Mouse (Mus musculus): ENCODE results near the gene Eef2. TPM values are rescaled to one million over a fixed set of nuclear protein-coding genes. Genes with fewer than 3 reads are reported as not detected.

Eef2 gene
- polyA plus RNA-seq (2014; fragmentation: Illumina TruSeq; extraction: RNeasy Lipid Tissue Mini Kit (QIAGEN cat#74804); ENCODE audit: low read depth, low replicate concordance) = 12.4 TPM

DNA sequence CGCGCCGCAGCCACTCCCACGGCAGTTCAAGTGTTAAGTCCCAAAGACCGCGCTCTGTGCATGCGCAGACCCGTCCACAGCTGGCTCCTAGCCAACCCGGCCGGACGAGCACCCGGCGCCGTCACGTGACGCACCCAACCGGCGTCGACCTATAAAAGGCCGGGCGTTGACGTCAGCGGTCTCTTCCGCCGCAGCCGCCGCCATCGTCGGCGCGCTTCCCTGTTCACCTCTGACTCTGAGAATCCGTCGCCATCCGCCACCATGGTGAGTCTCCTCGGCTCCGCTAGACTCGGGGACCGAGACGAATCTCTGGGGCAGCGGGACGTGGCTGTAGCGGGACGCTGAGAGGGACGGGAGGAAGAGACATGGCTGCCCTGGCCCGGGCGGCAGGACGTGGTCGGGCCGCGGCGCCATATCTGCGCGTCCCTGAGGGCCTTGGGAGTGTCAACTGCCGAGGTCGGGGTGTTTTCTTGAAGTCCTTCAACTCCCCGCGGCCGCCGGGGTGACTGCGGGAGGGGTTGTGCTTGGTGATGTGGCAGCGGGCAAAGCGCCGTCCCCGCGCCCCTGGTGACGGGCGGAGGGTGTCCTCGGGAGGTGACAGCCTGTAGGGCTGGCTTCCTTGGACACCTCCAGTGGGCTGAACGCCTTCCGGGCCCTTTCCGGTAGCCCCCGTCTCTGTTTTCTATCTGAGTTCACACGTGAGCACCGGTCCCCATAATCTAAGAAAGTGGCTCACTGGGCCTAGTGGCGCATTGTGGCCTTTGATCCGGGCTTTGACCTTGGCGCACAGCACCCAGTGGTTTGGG is at the start of gene Eef2:
Gene Eef2 (plus strand): TSS at position 166 of the 806 bp plus-strand sequence.

DNA sequence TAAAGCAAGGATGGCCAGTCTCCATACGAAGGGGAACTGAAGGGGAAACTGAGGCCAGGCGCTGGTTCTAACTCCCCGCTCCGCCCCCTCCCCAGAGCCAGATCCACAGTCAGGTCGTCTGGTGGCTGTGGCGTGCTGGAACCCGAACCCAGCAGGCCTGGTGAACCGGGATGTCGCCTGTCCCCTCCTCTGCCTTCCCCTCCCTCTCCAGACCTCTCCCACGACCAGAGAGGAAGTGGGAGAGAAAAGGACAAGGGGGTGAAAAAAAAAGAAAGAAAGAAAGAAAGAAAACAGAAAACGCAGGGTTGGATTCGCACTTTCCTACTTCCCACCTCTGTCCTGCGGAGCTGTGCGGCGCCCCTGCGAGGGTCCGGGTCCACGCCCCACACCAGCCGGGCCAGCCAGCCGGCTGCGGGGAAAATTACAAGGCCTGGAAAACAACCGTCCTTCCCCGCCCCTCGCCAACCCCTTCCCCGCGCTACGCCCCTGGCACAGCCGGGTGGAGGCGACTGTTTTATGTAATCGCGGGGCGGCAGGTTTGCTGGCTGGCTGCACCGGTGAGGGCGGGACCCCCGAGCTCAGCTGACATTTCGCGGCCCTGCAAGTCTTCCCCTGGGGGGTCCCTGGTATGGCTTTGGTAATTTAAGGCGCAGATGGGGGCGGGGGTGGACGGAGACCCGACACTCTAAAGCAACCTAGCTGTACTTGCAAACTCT is 41.3 kb upstream of the Eef2 start, which contains the start of gene Zbtb7a:
Gene Zbtb7a (plus strand): TSS at position 255 of the 716 bp plus-strand sequence.

DNA sequence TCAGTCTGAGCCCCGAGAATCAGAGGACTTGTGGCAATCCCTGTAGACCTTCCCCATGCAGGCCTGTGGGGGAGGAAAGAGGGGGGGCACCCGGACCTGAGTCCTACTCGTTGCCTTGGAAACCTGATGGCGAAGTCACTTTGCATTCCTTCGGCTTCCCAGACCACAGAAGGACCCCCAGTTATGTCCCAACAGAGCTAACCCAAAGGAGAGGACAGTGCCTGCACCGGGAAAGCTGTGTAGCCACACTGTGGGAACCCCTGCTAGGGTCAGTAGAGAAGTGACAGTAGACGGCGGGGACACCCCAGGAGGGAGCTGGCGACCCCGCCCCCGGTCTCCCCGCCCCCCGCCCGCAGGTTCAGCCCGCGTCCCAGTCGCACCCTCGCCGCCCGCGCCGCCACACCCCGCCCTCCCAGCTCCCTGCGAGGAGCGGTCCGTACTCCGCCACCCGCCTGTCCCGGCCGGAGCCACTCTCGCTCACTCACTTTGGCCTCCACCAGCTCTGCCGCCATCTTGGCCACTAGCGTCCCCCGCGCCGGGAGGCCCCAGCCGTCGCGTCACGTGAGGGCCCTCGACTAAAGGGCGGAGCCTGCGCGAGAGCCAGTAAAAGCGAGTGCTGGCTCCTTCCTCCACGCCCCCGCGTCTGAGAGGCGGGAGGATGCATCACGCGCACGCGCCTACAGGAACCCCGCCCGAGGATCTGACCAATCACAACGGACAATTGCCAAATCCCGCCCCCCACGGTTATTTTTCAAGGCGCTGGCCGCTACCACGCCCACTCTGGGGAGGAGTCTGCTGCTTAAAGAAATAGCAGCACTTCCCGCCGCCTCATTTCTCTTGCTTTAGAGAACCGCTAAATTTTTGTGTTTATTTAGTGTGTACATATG is 9.0 kb upstream of the Eef2 start, which contains the start of gene Pias4:
Gene Pias4 (minus strand): TSS at position 724 of the 887 bp plus-strand sequence.

DNA sequence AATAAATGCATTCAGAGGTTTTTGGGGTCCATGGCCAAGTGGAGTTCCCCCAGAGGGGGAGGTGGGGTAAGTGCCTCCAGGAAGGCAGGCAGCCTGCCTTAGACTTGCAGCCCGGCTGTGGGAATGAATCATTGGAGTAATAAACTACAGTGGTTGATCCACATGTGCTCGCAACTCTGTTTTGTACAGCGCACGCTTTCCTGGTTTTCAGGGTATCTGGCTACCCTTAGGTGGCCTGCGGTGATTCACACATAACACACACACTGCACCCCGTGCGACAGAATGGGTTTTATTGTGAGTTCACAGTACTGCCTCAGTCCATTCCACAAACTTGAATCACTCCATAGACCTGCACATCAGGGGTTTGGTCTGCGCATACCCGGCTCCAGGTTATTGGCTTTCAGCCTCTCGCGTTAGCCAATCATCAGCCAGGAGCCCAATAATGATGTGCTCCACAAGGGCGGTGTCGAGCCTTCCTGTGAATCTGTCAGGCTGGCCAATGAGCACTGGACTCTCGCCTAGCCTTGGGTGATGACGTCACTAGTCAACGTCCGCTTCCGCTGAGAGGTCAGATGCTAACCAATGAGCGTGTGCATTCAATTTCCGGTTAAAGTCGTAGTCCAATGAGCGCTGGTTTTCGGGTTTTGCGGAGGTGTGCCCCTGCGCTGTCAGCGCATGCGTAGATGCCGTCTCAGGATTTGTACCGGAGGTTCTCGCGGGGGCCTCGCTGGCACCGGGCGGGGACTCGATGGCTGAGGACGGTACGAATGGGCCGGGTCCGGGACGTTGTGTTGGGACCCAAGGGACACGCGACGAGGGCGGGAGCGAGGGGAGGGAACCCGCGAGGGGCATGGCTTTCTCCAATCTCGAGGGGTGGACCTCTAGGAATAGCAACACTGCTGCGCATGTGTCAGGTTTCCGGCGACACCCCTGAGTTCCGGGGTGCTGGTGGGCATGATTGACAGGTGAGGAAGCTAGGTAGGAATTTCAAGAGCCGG is 6.2 kb downstream of the Eef2 start, which contains the start of gene Dapk3:
Gene Dapk3 (plus strand): TSS at position 670 of the 998 bp plus-strand sequence.

DNA sequence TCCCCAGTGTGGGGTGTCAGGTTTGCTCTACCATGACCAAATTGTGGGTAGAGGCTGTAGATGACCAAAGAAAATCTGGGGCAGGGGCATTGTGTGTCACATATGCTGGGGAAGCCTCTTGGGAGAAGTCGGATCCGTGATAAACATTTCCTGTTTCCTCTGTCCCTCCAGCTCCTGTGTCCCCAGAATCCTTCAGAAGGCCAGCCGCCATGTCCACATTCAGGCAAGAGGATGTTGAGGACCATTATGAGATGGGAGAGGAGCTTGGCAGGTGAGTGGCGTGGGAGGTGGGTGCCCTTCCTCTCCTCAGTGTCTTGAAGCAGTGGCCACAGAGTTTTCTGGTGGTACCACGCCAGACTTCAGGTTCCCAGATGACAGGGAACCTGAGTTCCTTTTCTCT is 7.4 kb downstream of the Eef2 start, which contains the start of gene 4930442H23Rik:
Gene 4930442H23Rik (minus strand): TSS at position 45 of the 400 bp plus-strand sequence.

DNA sequence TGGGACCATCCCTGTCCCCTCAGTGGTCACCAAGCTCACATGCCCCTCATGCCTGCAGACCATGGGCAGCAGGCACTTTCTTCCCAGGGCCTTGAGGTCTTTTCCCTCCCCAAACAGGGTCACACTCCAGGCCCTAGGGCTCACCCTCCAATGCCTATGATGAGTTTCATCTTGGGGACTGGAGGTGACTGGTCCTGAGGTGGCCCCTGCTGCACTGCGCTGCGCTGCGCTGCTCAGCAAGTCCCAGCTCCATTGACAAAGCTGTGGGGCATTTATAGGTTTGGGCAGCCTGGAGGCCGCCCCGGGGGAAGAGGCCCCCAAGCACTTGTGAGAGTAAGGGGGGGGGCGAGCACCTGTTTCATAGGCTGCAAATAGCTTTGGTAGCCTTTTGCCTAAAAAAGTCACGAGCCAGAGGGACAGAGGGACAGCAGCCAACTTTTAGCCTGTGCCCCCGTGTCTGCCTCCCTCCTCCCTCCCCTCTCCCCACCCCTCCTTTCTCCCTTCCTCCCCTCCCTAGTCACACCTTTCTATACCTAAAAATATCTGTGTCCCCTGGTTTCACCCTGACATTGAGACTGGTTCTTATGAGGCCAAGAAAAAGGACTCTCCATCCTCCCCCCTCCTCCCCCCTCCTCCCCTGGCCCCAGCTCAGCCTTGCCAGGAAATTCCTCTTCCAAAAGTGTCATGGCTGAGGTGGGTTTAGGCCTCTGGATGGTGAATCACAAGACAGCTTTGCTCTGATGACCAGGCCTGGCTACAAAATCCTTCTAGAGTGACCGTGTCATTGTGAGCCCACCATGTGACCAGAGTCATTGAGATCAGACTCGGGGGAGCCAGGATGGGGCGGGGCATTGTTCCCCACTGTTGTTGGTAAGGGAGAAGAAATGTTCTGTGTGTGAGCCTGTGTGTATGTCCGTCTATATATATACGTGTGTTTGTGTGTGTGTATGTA is 25.7 kb downstream of the Eef2 start, which contains the start of gene Nmrk2:
Gene Nmrk2 (minus strand): TSS at position 245 of the 952 bp plus-strand sequence.

DNA sequence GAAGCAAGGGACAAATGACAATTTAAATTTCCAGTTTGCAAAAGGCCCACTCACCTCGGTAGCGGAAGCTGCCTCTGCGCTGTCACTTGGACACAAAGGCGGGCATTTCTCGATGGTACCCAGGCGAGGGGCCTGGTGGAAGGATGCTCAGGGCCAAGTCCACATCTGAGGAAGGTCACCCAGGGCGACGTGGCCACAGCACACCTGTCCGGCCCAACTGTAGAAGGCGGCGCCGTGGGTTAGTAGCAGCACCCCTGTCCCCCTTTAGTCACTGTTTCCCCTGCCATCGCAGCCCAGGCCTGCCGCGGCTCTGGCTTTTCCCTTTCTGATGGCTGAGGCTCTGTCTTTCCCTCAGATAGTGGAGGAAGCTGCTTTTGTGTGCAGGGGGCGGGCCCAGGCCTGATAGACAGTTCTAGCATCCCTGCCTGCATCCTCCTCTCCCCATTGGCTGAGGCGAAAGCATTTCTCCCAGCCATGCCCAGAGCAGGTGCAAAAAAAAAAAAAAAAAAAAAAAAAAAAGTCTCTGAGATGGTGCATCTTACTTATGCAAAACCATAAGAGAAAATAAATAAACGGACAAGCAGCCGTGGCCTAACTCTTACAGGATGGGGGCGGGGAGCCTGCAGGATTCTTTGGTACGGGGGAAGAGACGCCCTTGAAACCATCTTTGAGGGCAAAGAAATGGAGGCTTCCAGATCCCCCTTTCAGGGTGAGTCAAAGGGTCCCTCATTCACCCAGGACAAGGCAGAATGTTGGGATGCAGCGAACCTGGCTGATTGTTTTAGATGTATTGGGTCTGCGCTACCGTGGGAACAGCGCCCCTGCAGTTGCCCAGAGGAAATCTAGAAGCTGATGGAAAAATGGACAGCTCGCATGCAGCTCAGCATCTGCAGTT is 54.3 kb downstream of the Eef2 start, which contains the start of gene Atcay:
Gene Atcay (minus strand): TSS at position 396 of the 895 bp plus-strand sequence.

Other genes starting within 250 kb of the Eef2 start
- gene Gadd45b, start 246.6 kb upstream of the Eef2 start, polyA plus RNA-seq (2014; fragmentation: Illumina TruSeq; extraction: RNeasy Lipid Tissue Mini Kit (QIAGEN cat#74804); ENCODE audit: low read depth, low replicate concordance) = 12.3 TPM
- 0.76 TPM for gene Gng7, start 161.7 kb upstream of the Eef2 start, polyA plus RNA-seq (2014; fragmentation: Illumina TruSeq; extraction: RNeasy Lipid Tissue Mini Kit (QIAGEN cat#74804); ENCODE audit: low read depth, low replicate concordance)
- not detected for gene Diras1, start 151.0 kb upstream of the Eef2 start, polyA plus RNA-seq (2014; fragmentation: Illumina TruSeq; extraction: RNeasy Lipid Tissue Mini Kit (QIAGEN cat#74804); ENCODE audit: low read depth, low replicate concordance)
- gene Slc39a3, start 139.2 kb upstream of the Eef2 start, polyA plus RNA-seq (2014; fragmentation: Illumina TruSeq; extraction: RNeasy Lipid Tissue Mini Kit (QIAGEN cat#74804); ENCODE audit: low read depth, low replicate concordance) = 0.41 TPM
- gene Sgta, start 116.5 kb upstream of the Eef2 start, polyA plus RNA-seq (2014; fragmentation: Illumina TruSeq; extraction: RNeasy Lipid Tissue Mini Kit (QIAGEN cat#74804); ENCODE audit: low read depth, low replicate concordance) = 1.3 TPM
- gene Thop1, start 106.6 kb upstream of the Eef2 start, polyA plus RNA-seq (2014; fragmentation: Illumina TruSeq; extraction: RNeasy Lipid Tissue Mini Kit (QIAGEN cat#74804); ENCODE audit: low read depth, low replicate concordance) = not detected
- gene Creb3l3, start 77.8 kb upstream of the Eef2 start, polyA plus RNA-seq (2014; fragmentation: Illumina TruSeq; extraction: RNeasy Lipid Tissue Mini Kit (QIAGEN cat#74804); ENCODE audit: low read depth, low replicate concordance) = 0.79 TPM
- gene Map2k2, start 70.7 kb upstream of the Eef2 start, polyA plus RNA-seq (2014; fragmentation: Illumina TruSeq; extraction: RNeasy Lipid Tissue Mini Kit (QIAGEN cat#74804); ENCODE audit: low read depth, low replicate concordance) = 3.0 TPM
- 48.6 TPM for gene Zbtb7a, start 41.4 kb upstream of the Eef2 start, polyA plus RNA-seq (2014; fragmentation: Illumina TruSeq; extraction: RNeasy Lipid Tissue Mini Kit (QIAGEN cat#74804); ENCODE audit: low read depth, low replicate concordance)
- gene Pias4, start 8.7 kb upstream of the Eef2 start, polyA plus RNA-seq (2014; fragmentation: Illumina TruSeq; extraction: RNeasy Lipid Tissue Mini Kit (QIAGEN cat#74804); ENCODE audit: low read depth, low replicate concordance) = not detected
- not detected for gene Dapk3, start 6.4 kb downstream of the Eef2 start, polyA plus RNA-seq (2014; fragmentation: Illumina TruSeq; extraction: RNeasy Lipid Tissue Mini Kit (QIAGEN cat#74804); ENCODE audit: low read depth, low replicate concordance)
- gene 4930442H23Rik, start 7.2 kb downstream of the Eef2 start, polyA plus RNA-seq (2014; fragmentation: Illumina TruSeq; extraction: RNeasy Lipid Tissue Mini Kit (QIAGEN cat#74804); ENCODE audit: low read depth, low replicate concordance) = not detected
- gene Nmrk2, start 25.4 kb downstream of the Eef2 start, polyA plus RNA-seq (2014; fragmentation: Illumina TruSeq; extraction: RNeasy Lipid Tissue Mini Kit (QIAGEN cat#74804); ENCODE audit: low read depth, low replicate concordance) = not detected
- 0.19 TPM for gene Atcay, start 54.2 kb downstream of the Eef2 start, polyA plus RNA-seq (2014; fragmentation: Illumina TruSeq; extraction: RNeasy Lipid Tissue Mini Kit (QIAGEN cat#74804); ENCODE audit: low read depth, low replicate concordance)
- 0.63 TPM for gene Zfr2, start 56.5 kb downstream of the Eef2 start, polyA plus RNA-seq (2014; fragmentation: Illumina TruSeq; extraction: RNeasy Lipid Tissue Mini Kit (QIAGEN cat#74804); ENCODE audit: low read depth, low replicate concordance)
- gene Matk, start 76.3 kb downstream of the Eef2 start, polyA plus RNA-seq (2014; fragmentation: Illumina TruSeq; extraction: RNeasy Lipid Tissue Mini Kit (QIAGEN cat#74804); ENCODE audit: low read depth, low replicate concordance) = not detected
- gene Mrpl54, start 90.3 kb downstream of the Eef2 start, polyA plus RNA-seq (2014; fragmentation: Illumina TruSeq; extraction: RNeasy Lipid Tissue Mini Kit (QIAGEN cat#74804); ENCODE audit: low read depth, low replicate concordance) = 1.2 TPM
- not detected for gene Apba3, start 90.3 kb downstream of the Eef2 start, polyA plus RNA-seq (2014; fragmentation: Illumina TruSeq; extraction: RNeasy Lipid Tissue Mini Kit (QIAGEN cat#74804); ENCODE audit: low read depth, low replicate concordance)
- gene Tjp3, start 115.0 kb downstream of the Eef2 start, polyA plus RNA-seq (2014; fragmentation: Illumina TruSeq; extraction: RNeasy Lipid Tissue Mini Kit (QIAGEN cat#74804); ENCODE audit: low read depth, low replicate concordance) = 7.8 TPM
- 2.6 TPM for gene Pip5k1c, start 116.3 kb downstream of the Eef2 start, polyA plus RNA-seq (2014; fragmentation: Illumina TruSeq; extraction: RNeasy Lipid Tissue Mini Kit (QIAGEN cat#74804); ENCODE audit: low read depth, low replicate concordance)
- gene Cactin, start 144.5 kb downstream of the Eef2 start, polyA plus RNA-seq (2014; fragmentation: Illumina TruSeq; extraction: RNeasy Lipid Tissue Mini Kit (QIAGEN cat#74804); ENCODE audit: low read depth, low replicate concordance) = 0.16 TPM
- gene Tbxa2r, start 152.1 kb downstream of the Eef2 start, polyA plus RNA-seq (2014; fragmentation: Illumina TruSeq; extraction: RNeasy Lipid Tissue Mini Kit (QIAGEN cat#74804); ENCODE audit: low read depth, low replicate concordance) = not detected
- not detected for gene Gipc3, start 166.6 kb downstream of the Eef2 start, polyA plus RNA-seq (2014; fragmentation: Illumina TruSeq; extraction: RNeasy Lipid Tissue Mini Kit (QIAGEN cat#74804); ENCODE audit: low read depth, low replicate concordance)
- gene Hmg20b, start 173.8 kb downstream of the Eef2 start, polyA plus RNA-seq (2014; fragmentation: Illumina TruSeq; extraction: RNeasy Lipid Tissue Mini Kit (QIAGEN cat#74804); ENCODE audit: low read depth, low replicate concordance) = 11.0 TPM
- gene Mfsd12, start 180.9 kb downstream of the Eef2 start, polyA plus RNA-seq (2014; fragmentation: Illumina TruSeq; extraction: RNeasy Lipid Tissue Mini Kit (QIAGEN cat#74804); ENCODE audit: low read depth, low replicate concordance) = 0.13 TPM
- gene 4930404N11Rik, start 189.2 kb downstream of the Eef2 start, polyA plus RNA-seq (2014; fragmentation: Illumina TruSeq; extraction: RNeasy Lipid Tissue Mini Kit (QIAGEN cat#74804); ENCODE audit: low read depth, low replicate concordance) = not detected
- gene Fzr1, start 201.9 kb downstream of the Eef2 start, polyA plus RNA-seq (2014; fragmentation: Illumina TruSeq; extraction: RNeasy Lipid Tissue Mini Kit (QIAGEN cat#74804); ENCODE audit: low read depth, low replicate concordance) = 0.19 TPM
- gene Dohh, start 207.8 kb downstream of the Eef2 start, polyA plus RNA-seq (2014; fragmentation: Illumina TruSeq; extraction: RNeasy Lipid Tissue Mini Kit (QIAGEN cat#74804); ENCODE audit: low read depth, low replicate concordance) = not detected
- gene Gm48551, start 207.8 kb downstream of the Eef2 start, polyA plus RNA-seq (2014; fragmentation: Illumina TruSeq; extraction: RNeasy Lipid Tissue Mini Kit (QIAGEN cat#74804); ENCODE audit: low read depth, low replicate concordance) = 0.32 TPM
- gene Gm48552, start 212.4 kb downstream of the Eef2 start, polyA plus RNA-seq (2014; fragmentation: Illumina TruSeq; extraction: RNeasy Lipid Tissue Mini Kit (QIAGEN cat#74804); ENCODE audit: low read depth, low replicate concordance) = not detected
- gene Smim24, start 216.4 kb downstream of the Eef2 start, polyA plus RNA-seq (2014; fragmentation: Illumina TruSeq; extraction: RNeasy Lipid Tissue Mini Kit (QIAGEN cat#74804); ENCODE audit: low read depth, low replicate concordance) = 21.2 TPM

All from sigmoid colon, adult 10 weeks (tissue).